Mouse (Mus musculus): ENCODE data around the gene Ccsap.
"Not testable (repeated sequence)": the region's sequence is repeated elsewhere in the genome, so short reads cannot be mapped to it uniquely, and the experiment has no call there.

The Ccsap gene

GRCm38 (mm10) chr8:123836354-123836753 is 23.7 kb downstream of the Ccsap start:
- DNase-seq (ENCODE audit: low read depth) = no peak

DNA sequence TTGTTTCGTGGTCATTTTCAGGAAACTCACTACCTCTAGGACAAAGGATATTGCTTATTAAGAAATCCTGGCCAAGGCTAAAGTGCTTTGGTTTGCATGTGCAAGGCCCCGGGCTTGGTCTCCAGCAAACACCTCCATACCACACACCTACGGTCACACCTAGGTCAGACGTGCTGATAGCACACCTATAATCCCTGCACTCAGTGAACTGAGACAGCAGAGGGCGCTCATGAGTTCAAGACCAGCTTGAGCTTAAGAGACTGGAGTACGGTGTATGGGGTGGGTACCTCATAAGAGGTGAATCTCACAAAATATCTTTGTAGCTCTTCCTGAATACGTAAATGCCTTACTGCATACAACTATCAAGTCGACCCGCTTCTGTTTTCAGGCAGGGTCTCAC is 24.6 kb downstream of the Ccsap start:
- peak; percentile 82 for DNase-seq (ENCODE audit: low read depth)

DNA sequence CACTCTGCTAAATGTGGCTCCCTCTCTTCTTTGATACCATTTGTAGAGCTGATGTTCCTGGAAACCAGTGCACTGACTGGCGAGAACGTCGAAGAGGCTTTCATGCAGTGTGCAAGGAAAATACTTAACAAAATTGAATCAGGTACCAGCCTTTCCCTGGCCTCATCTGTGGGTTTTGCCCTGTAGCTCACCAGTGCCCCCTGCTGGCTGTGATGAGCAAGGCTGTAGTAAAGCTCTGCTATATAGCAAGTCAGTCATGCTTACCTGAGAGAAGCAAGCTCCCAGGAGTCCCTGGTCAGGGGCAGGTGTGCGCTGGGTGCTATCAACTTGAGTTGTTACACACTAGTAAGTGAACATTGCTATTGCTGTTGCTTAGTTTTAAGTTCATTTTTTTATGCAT is 27.3 kb downstream of the Ccsap start:
- DNase-seq (ENCODE audit: low read depth) = peak; percentile 73

DNA sequence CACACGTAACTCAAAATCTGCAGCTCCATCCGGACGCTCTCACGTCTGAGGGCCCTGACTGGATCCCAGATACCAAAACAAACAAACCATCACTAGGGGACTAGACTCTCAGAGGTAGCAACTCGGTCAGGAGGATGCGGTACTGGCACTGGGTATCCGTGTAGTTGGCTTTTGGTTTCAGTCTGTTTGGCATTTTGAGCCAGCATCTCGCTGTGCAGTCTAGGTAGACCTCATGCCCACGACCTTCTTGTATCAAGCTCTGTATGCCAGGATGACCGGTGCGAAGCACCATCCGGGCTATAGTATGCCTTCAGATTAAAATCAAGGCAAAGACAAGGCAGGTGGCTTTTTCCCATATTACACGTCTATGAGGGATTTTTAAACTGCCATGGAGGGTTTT is 32.5 kb downstream of the Ccsap start:
- no peak for DNase-seq (ENCODE audit: low read depth)

DNA sequence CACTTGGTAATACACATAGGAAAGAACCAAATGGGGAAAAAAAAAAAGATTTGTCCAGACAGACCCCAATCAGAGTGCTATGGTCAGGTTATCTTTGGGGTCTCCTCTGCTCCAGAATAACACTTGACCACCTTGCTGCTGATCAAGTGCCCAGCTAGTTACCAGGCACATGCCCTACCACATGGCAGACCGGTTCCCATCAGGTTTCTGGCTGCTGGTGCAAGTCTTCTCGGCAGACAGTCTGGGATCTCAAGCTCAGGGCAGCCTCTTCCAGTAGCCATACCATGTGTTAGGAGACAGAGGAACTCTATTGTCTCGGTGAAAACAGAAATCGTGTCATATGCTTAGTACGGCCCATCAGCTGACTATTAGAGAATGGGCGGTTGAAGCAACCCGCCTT is 33.3 kb downstream of the Ccsap start:
- no peak for DNase-seq (ENCODE audit: low read depth)

DNA sequence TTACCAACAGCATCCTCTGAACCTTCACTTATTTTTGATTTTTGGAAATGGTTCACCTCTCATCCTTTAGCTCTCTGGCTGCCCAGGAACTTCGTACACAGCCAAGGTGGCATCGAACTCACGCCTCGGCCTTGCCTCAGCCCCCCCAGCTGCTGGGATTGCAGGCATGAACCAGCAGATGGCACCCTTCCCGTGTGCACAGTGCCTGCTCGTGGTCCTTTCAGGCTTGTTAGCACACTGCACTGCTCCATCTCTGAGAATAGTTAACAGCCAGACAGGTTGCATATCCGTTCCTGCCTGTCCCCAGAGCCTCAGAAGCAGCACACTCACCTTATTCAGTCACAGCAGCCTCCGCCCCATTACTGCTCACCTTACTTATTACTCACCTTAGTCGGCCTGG is 34.0 kb downstream of the Ccsap start:
- DNase-seq (ENCODE audit: low read depth) = no peak

DNA sequence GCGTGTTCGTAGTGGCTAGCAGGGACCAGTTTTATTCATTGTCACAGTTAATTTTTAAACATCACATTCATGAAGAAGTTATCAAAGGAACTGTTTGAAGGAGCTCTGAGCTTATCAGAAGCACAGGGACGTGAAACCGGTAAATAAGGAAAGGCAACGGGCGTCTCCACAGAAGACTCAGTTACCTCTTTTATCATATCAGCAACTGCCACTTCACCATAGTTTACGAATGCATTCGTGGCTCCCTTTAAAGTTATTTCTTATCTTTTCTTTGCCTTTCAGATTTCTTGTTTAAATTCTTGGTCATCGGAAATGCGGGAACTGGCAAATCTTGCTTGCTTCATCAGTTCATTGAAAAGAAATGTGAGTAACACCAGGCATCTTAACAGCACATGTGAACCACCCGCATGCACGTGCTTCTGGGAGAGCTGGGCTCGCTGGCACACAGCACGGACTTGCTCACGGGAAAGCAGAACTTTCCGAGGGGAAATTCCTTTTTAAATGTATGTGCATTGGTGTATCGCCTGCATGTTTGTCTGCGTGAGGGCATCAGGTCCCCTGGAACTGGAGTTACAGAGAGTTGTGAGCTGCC is 36.4 kb downstream of the Ccsap start:
- DNase-seq (ENCODE audit: low read depth) = no peak

DNA sequence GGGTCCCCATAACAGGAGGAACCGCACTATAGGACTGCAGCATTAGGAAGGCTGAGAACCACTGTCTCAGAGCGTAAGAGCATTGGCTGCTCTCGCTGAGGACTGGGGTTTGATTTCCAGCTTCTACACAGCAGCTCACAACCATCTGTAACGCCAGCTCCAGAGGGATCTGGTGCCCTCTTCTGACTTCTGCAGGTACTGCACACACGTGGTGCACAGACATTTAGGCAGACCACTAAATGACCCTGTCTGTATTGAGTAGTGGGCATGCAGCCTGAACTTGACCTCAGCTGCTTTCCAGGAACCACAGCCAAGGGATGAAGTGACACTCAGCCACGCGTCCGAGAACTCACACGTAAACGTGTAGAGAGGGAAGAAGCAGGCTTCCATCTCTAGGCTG is 36.9 kb downstream of the Ccsap start:
- DNase-seq (ENCODE audit: low read depth) = no peak

DNA sequence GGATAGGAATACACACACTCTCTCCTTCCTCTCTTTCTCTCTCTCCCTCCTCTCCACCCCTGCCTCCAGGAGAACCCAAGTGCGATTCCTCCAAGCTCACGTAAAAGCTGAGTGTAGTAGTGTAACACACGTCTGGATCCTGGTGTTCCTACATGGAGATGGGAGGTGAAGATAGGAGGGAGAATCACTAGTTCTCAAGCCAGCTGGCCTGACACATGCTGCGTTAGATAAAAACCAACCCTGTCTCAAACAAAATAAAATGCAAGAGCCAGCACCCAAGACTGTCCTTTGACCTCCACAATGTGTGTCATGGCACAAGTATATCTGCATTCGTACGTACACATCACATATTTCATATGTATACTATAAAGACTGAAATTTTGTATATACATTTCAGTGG is 39.2 kb downstream of the Ccsap start:
- no peak for DNase-seq (ENCODE audit: low read depth)

DNA sequence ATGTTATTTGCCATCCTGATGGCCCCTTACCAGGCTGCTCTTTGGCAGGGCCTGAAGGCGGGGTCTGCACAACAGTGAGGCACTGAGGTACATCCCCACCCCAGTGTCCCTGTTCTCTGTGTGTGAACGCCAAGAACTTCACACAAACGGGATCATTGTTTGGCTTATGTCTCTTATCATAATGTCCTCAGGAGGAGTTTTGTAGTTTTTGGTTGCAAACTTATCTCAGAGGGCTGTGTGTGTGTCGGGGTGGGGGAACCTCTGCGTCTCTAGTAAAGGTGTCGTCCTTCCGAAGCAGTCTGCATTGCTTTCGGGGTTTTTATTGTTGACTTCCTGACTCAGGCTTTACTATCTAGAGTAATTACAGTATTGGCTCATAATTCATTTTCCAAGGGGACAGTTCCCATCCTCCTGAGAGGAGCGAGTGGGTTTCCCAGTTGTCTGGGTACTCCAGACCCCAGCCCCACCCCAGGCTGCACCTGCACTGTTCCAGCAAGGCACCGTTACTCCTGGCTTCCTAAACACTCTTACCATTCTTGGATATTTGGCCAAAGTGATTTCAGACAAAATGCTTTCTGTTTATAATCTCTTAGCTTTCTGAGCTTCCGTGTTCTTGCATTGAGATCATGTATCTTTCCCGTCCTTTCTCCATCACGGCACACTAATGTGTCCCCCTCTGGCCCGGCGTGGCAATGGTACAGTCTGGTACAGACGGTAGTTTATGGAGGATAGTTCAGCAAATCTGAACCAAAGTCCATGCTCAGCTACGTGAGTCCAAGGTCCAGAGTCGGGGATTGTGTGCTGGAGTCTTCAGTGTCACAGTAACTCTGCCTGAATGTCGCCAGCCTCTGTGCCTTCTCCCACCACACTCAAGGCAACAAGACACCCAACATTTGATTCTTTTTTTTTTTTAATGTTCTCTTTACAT is 40.1 kb downstream of the Ccsap start:
- no peak for DNase-seq (ENCODE audit: low read depth)

DNA sequence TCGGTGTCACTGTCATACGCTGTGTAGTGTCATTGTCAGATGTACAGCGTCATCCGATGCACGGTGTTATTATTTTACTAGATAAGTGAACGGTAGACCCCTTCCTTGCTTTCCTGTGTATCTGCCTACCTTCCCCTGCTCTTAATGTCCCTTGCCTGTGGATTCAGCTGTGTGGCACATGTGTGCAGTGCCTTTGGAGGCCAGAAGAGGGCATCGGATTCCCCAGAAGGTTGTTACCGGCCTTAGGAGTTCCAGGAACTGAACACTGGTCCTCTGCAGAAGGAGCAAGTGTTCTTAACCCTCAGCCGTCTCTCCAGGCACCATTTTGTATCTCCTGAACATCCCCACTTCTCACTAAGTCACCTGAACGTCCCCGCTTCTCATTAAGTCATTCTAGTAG is 42.3 kb downstream of the Ccsap start:
- no peak for DNase-seq (ENCODE audit: low read depth)

DNA sequence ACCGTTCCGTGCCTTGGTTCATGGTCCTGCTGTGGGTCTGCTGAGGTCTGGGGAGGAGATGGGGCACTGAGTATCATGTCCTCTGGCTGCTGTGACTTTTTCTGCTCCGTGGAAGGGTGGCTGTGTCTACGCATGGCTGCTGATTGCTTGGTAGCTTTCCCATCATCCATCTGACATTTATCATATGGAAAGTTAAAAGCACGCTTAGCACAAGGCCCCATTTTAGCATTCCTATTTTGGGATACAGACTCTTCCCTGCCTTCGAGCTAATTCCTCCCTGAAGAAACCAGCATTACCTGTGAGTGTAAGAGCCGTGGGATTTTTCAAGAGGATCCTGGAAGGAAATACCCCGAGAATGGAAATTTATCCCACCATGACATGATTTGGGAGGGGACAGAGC is 43.1 kb downstream of the Ccsap start:
- DNase-seq (ENCODE audit: low read depth) = no peak

GRCm38 (mm10) chr8:123815325-123815724 is 44.7 kb downstream of the Ccsap start:
- DNase-seq (ENCODE audit: low read depth) = no peak

GRCm38 (mm10) chr8:123813892-123814266 is 46.1 kb downstream of the Ccsap start:
- no peak for DNase-seq (ENCODE audit: low read depth)

- no peak for DNase-seq (ENCODE audit: low read depth)
Observed at GRCm38 (mm10) chr8:123813173-123813891, 46.7 kb downstream of the Ccsap start.

- no peak for DNase-seq (ENCODE audit: low read depth)
Observed at GRCm38 (mm10) chr8:123812227-123812626, 47.8 kb downstream of the Ccsap start.

- not testable (repeated sequence) for DNase-seq (ENCODE audit: low read depth)
Observed at GRCm38 (mm10) chr8:123809342-123809741, 50.7 kb downstream of the Ccsap start.

- no peak for DNase-seq (ENCODE audit: low read depth)
Observed at GRCm38 (mm10) chr8:123808671-123809070, 51.3 kb downstream of the Ccsap start.

DNA sequence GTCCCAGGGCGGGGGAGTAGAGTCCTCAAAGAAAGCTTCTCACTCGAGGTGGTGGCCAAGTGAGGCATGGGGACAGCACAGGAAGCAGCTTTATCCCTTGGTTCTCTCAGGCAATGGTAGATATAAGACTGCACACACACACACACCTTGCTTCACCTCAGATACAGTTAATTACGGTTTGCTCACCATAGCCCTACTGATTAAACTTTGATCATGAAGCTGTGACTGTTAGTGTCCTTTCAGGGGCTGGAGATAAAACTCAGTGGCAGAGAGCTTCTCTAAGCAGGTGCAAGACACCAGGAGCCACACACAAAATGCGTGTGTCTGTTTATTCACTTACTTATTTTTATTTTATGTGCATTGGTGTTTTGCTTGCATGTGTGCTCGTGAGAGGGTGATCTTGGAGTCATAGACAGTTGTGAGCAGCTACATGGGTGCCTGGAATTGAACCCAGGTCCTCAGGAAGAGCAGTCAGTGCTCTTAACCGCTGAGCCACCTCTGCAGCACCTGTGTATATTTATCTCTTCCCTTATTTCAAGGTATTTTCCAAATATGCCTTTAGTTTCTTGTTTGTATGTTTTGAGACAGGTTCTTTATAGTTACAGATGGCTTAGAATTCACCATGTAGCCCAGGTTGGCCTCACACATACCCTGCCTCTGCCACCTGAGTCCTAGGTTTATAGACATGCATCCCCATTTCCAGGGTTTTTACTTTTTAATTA is 52.0 kb downstream of the Ccsap start:
- no peak for DNase-seq (ENCODE audit: low read depth)

- peak; percentile 49 for DNase-seq (ENCODE audit: low read depth)
Observed at GRCm38 (mm10) chr8:123807024-123807431, 53.0 kb downstream of the Ccsap start.

- no peak for DNase-seq (ENCODE audit: low read depth)
Observed at GRCm38 (mm10) chr8:123806374-123806935, 53.6 kb downstream of the Ccsap start.
